Mouse (Mus musculus) left cerebral cortex, adult 18-20 months (tissue): ENCODE data around the gene App. TPM values are rescaled to one million over a fixed set of nuclear protein-coding genes. Genes with fewer than 3 reads are reported as not detected.
A peak's percentile ranks its signal among the peaks of the same experiment; 100 is the strongest.

Source experiments
- DNase-seq, 2 experiments: peaks; one replicate each; pipeline ENCODE4 v3.0.0; 2021 to 2022; ENCODE audit warnings: low spot score in 2 of 2, mixed read lengths in 1 of 2
- total RNA-seq, 2 experiments: library from RNA; stranded (reverse); gene quantifications; 2 replicates each; pipeline ENCODE4 v1.2.3; 2021

The App gene
- total RNA-seq, 2 experiments from 2014 or later, result 1,397 to 1,476 TPM

GRCm38 (mm10) chr16:85127661-85128346, 45.8 kb downstream of the App start:
- DNase-seq, result no peak

- no peak for DNase-seq
Observed at GRCm38 (mm10) chr16:85124649-85125048, 48.9 kb downstream of the App start.

- DNase-seq, result no peak
Observed at GRCm38 (mm10) chr16:85121983-85122382, 51.6 kb downstream of the App start.

GRCm38 (mm10) chr16:85118916-85119315, 54.6 kb downstream of the App start:
- DNase-seq, result no peak

GRCm38 (mm10) chr16:85117541-85117940, 56.0 kb downstream of the App start:
- no peak for DNase-seq

- peak in 1 of 2 experiments; percentile 7 for DNase-seq
Observed at GRCm38 (mm10) chr16:85115837-85116236, 57.7 kb downstream of the App start.

GRCm38 (mm10) chr16:85114742-85115141, 58.8 kb downstream of the App start:
- DNase-seq, result no peak

- DNase-seq, result no peak
Observed at GRCm38 (mm10) chr16:85113941-85114340, 59.6 kb downstream of the App start.

- DNase-seq, result no peak
Observed at GRCm38 (mm10) chr16:85112254-85112653, 61.3 kb downstream of the App start.

- peak in 1 of 2 experiments; percentile 41 for DNase-seq
Observed at GRCm38 (mm10) chr16:85110428-85110827, 63.1 kb downstream of the App start.

- no peak for DNase-seq
Observed at GRCm38 (mm10) chr16:85108486-85108885, 65.1 kb downstream of the App start.

- DNase-seq, result no peak
Observed at GRCm38 (mm10) chr16:85106644-85107323, 66.8 kb downstream of the App start.

GRCm38 (mm10) chr16:85105603-85106002, 68.0 kb downstream of the App start:
- DNase-seq, result no peak

- DNase-seq, result no peak
Observed at GRCm38 (mm10) chr16:85103116-85103787, 70.3 kb downstream of the App start.

GRCm38 (mm10) chr16:85101544-85101943, 72.0 kb downstream of the App start:
- no peak for DNase-seq

GRCm38 (mm10) chr16:85100806-85101205, 72.8 kb downstream of the App start:
- no peak for DNase-seq

GRCm38 (mm10) chr16:85099487-85099886, 74.1 kb downstream of the App start:
- no peak for DNase-seq

GRCm38 (mm10) chr16:85099044-85099443, 74.5 kb downstream of the App start:
- no peak for DNase-seq

- DNase-seq, result no peak
Observed at GRCm38 (mm10) chr16:85096396-85096795, 77.2 kb downstream of the App start.

- no peak for DNase-seq
Observed at GRCm38 (mm10) chr16:85095923-85096322, 77.6 kb downstream of the App start.

GRCm38 (mm10) chr16:85092644-85093091, 80.9 kb downstream of the App start:
- no peak for DNase-seq

- no peak for DNase-seq
Observed at GRCm38 (mm10) chr16:85092183-85092582, 81.4 kb downstream of the App start.
